Mouse (Mus musculus): ENCODE results near the gene Igdcc3. TPM values are rescaled to one million over a fixed set of nuclear protein-coding genes. Genes with fewer than 3 reads are reported as not detected.
A peak's percentile ranks its signal among the peaks of the same experiment; 100 is the strongest.
"Not testable (repeated sequence)": the region's sequence is repeated elsewhere in the genome, so short reads cannot be mapped to it uniquely, and the experiment has no call there.

Gene Igdcc3
- total RNA-seq, 2 experiments from 2014 or later, result 1.4 to 1.8 TPM

GRCm38 (mm10) chr9:65201381-65202164, 60.6 kb downstream of the Igdcc3 start:
- peak; percentile 72 to 76 for DNase-seq (ENCODE audit: low spot score in 2 of 2)

DNA sequence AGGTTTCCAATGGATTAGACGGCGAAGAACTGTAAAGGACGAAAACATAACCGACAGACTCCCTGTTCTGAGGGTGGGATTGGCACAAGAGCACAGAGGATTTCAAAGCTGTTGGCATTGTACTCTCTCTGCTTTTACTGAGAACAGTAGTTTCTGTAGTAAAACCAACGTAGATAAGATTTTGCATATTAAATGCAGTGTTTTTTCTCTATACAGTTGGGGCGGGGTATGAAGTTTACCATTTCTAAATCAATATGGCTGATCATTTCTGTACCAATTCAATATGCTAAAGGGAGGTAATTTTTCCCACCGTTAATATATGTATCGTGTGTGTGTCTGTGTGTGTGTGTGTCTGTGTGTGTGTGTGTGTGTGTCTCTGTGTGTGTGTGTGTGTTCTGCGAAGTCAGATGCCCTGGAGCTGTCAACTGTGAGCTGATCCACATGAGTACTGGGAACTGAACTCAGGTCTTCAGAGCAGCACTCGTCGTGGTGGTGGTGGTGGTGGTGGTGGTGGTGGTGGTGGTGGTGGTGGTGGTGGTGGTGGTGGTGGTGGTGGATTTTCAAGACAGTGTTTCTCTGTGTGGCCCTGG, 61.3 kb downstream of the Igdcc3 start:
- no peak for DNase-seq (ENCODE audit: low spot score in 2 of 2)

DNA sequence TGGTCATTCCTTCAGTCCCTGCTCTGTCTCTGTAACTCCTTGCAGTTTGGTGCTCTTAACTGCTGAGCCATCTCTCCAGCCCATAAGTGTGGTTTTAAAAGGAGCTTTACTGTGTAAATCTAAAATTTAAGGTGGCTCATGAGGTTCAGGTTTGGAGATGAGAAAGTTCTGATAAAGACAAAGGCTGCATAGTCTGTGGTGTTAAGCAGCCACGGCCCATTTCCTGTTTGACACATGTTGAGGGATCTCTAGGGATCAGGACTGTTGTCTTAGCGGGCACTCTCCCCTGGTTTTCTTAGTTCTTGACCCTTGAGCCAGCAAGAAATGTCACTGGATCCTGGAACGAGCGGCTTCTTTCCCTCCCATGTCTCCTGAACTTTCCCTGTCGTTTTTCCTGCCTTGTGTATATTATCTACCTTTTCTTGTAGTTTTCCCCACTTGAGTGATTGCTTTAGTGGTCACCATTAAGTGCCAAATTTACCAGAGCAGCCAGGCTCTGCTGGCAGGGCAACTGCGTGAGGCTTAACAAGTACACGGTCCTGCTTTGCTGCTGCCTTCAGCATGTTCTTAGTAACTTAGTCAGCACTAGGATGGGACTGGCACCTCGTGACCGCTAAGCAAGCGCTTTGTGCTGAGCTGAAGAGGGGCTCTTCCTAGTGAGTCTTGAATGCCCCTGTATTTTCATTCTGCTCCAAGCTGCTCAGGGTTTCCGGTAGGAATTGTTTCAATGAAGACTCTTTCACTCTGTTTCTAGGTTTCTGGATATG, 64.2 kb downstream of the Igdcc3 start:
- DNase-seq (ENCODE audit: low spot score in 2 of 2), result no peak

GRCm38 (mm10) chr9:65207041-65207815, 66.2 kb downstream of the Igdcc3 start:
- not testable (repeated sequence) for DNase-seq (ENCODE audit: low spot score in 2 of 2)

GRCm38 (mm10) chr9:65208293-65209179, 67.5 kb downstream of the Igdcc3 start:
- no peak for DNase-seq (ENCODE audit: low spot score in 2 of 2)

DNA sequence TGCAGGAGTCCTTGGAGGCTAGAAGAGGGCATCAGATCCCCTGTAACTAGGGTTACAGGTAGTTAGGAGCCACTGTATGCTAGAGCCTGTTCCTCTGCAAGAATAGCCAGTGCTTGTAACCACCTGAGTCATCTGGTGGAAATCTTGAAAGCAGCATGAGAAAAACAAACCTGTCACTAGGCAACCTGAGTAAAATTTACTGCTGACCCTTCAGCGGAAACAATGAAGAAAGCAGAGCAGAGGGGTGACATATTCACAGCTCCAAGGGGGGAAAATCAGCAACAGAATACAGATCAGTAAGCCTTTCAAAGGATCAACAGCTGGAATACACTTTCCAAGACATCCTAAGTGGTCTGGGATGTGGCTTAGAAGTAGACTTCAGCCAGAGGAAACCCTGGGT, 70.6 kb downstream of the Igdcc3 start:
- no peak for DNase-seq (ENCODE audit: low spot score in 2 of 2)

DNA sequence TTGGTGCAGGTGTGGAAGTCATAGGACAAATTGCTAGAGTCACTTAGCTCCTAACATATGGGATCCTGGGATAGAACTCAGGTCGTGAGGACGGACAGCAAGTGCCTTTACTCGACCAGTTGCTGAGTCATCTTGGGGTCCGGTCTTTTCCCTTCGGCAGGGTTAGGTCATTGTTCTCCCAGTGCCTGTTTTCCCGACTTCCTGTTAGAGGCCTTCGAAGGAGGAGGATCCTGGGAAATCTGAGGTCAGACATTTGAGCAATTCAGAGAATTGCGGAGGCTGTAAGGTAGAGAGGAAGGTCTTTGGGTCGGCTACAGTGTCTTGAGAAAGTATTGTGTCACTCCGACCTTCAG, 73.4 kb downstream of the Igdcc3 start:
- DNase-seq (ENCODE audit: low spot score in 2 of 2), result no peak

DNA sequence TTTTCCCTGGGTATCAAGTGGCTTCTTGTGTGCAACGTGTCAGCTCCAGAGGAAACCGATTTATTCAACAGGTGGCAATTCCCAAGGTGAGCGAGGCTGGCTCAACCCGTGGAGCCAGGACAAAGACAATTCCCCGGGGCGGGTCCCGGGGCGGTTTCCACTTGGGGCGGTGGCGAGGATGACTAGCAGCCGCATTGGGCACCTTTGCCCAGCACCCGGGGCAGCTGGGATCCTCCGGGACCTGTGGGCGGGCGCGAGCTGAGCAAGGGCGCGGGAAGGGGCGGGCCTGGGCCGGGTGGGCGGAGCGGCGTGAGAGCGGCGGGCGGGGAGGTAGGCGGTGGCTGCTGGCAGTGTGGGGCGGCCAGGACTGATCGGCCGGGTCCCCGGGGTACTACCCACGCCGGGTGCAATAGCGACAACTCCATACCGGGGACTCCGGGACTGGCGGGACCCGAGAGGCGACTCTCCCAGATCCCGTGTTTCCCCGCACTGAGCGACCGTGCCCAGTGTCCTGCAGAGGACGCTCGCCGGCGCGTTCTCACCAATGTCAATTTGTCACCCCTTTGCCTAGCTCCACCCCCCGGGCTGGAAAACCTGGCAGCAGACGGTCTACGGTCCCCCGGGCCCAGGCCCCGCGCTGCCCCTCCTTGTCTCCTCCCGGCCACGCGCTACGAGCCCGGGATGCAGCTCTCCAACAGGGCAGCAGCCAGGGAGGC, 73.9 kb downstream of the Igdcc3 start:
- DNase-seq (ENCODE audit: low spot score in 2 of 2), result peak; percentile 88

GRCm38 (mm10) chr9:65215494-65216126, 74.6 kb downstream of the Igdcc3 start:
- DNase-seq (ENCODE audit: low spot score in 2 of 2), result no peak

- no peak for DNase-seq (ENCODE audit: low spot score in 2 of 2)
These were observed 76.0 kb downstream of the Igdcc3 start for GRCm38 (mm10) chr9:65216972-65217371.

- peak in 1 of 2 experiments; percentile 37 for DNase-seq (ENCODE audit: low spot score in 2 of 2)
These were observed 76.7 kb downstream of the Igdcc3 start for GRCm38 (mm10) chr9:65217661-65218060.

DNA sequence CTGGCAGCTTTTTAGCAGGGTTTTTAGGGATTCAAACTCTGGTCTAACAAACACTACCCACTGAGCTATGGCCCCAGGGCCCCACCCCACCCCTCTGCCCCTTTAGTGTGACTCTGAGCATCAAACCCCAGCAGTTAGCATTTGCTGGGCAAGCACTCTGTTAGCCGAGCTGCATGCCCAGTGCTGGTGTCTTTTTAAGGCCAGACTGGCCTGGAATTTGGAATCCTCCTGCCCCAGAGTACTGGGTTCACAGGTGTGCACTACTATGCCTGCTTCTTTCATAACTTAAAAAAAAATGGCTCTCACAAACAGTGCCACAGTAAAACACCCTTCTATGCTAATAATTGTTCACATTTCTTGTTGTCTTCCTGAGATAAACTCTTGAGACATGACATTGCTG, 77.9 kb downstream of the Igdcc3 start:
- DNase-seq (ENCODE audit: low spot score in 2 of 2), result no peak

DNA sequence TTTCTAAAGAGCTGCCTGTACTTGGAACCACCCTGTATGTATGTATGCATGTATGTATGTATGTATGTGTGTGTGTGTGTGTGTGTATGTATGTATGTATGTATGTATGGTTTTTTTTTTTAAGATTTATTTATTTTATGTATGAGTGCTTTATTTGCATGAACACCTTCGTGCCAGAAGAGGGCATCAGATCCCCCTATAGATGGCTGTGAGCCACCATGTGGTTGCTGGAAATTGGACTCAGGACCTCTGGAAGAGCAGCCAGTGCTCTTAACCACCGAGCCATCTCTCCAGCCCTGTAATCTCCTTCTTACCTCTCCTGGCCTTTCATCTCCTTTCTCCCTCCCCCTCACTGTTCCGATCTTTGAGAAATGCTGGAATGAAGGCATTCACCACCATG, 79.4 kb downstream of the Igdcc3 start:
- DNase-seq (ENCODE audit: low spot score in 2 of 2), result not testable (repeated sequence)

DNA sequence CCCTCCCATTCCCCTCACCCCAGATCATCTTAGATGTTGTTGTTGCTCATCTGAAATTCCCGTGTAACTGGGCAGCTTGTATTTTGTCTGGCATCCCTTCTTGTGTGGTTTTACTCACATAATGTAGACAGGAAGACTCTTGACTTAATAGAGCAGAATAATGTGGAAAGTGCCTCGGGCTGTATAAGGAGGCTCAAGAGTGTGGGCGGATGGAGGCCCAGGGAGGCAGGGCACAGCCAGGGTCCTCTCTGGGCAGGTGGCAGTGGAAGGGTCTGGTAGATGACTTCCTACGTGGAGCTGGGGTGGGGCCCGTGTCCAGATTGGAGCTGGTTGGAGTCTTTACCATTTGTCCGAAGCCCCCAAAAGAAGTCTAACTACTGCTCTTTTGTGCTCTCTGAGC, 82.9 kb downstream of the Igdcc3 start:
- no peak for DNase-seq (ENCODE audit: low spot score in 2 of 2)

DNA sequence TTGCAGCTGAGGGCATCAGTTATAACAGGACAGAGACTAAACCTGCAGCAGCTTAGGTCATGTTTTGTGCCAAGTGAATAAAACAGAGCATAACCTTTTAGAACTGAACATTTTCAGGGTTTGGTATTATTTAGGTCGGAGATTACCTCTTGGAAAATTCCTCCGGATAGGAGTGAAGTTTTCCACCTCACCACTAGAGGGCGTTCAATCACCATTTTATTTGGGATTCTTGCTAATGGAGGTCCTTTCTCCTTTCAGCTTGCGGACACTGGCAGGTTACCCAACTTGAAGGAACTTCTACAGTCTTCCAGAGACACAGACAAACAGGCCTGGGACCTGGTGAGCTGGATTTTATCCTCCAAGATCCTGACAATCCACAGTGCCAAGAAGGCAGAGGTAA, 84.8 kb downstream of the Igdcc3 start:
- peak in 1 of 2 experiments; percentile 43 for DNase-seq (ENCODE audit: low spot score in 2 of 2)

DNA sequence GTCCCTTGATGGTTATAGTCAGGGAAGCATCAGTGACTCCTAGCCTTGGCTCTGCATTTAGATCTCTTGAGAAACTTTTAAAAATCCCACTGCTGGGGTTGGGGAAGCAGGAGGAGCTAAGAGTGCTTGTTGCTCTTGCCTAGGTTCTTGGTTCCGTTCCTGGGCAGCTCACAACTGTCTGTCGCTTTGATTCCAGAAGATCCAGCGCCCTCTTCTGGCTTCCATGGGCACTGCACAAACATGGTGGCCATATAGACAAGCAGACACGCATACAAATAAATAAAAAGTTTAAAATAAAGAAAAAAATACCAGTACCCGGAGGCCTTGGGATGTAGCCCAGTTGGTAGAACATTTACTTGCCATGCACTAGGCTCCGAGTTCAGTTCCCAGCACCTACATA, 89.3 kb downstream of the Igdcc3 start:
- DNase-seq (ENCODE audit: low spot score in 2 of 2), result no peak

DNA sequence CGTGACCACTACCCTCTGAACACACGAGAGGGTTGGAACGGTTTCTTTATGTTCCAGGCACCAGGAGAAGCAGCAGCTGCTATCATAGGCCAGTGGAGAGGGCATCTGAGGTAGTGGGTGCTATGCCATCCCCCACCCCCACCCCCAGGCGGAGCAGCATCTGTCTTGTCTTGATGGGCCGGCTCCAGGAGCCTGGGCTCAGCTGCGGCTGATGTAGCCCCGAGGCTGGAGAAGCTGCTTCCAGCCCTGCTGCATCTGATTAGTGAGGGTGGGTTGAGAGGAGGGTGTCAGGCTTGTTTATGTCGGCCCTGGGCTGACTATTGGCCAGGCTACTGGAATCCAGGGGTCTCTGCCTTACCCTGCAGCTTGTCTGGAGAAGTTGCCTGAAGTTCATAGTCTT, 90.3 kb downstream of the Igdcc3 start:
- no peak for DNase-seq (ENCODE audit: low spot score in 2 of 2)

DNA sequence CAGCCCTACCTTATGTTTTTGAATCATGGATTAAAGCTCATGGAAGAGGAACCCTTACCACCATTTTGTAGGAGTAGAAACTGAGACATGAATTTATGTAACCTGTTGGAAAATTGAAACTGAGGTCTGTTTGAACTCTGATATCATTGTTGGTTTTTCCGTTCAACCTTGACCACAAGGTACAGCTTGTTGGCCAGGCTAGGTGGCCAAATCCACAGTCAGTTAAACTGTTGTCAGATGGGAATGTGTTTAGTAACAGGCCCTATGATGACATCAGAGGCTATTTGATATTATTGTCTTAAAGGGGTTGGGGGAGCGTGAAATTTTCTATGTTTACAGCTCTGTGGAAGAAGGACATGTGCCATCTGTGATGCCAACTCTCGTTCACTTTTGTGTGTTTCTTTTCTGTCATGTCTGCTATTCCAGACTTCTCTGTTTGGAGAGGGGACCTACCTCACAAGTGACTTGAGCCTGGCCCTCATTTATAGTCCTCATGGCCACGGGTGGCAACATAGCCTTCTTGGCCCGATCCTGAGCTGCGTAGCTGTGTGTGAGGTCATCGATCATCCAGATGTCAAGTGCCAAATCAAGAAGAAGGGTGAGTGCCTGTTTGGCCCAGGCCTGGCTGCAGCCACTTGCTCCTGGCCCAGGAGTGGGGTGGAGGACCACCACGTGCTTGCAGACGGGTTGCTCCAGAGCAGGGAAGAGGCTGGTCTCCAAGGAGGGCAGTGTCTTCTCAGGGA, 92.4 kb downstream of the Igdcc3 start:
- DNase-seq (ENCODE audit: low spot score in 2 of 2), result no peak
